Mouse (Mus musculus) kidney, adult 2 months (tissue): ENCODE measurements at regions not wholly inside any gene's neighbourhood (a gene's known extent, or its start where the extent isn't known, plus 50 kb on each side); places are given as distances from the start of the nearest gene placed in this dataset.

ENCODE experiments used
- DNase-seq: peaks from one replicate; pipeline ENCODE4 v3.0.0; 2021
- H3K27ac ChIP-seq: fragments of 200-500 bp; 2 replicates; pipeline ENCODE4 v1.5.1; 2012; ENCODE audit warnings: low read depth, low read length, control low read depth, inconsistent platforms; ENCODE audit not compliant: insufficient read depth
- H3K27me3 ChIP-seq: fragments of 200-500 bp; replicated peaks from 2 replicates; pipeline ENCODE4 v1.6.1; 2012; ENCODE audit warnings: mild to moderate bottlenecking, moderate library complexity, low read length, inconsistent platforms; ENCODE audit not compliant: control insufficient read depth, insufficient read depth
- H3K36me3 ChIP-seq: fragments of 200-500 bp; 2 replicates; pipeline ENCODE4 v1.6.1; 2012; ENCODE audit warnings: mild to moderate bottlenecking, moderate library complexity, low read length, inconsistent platforms; ENCODE audit not compliant: control insufficient read depth, insufficient read depth
- H3K4me1 ChIP-seq: fragments of 200-500 bp; 2 replicates; pipeline ENCODE4 v1.6.1; 2011; ENCODE audit warnings: low read length; ENCODE audit not compliant: control insufficient read depth, insufficient read depth
- H3K4me3 ChIP-seq: fragments of 200-500 bp; 2 replicates; pipeline ENCODE4 v1.5.1; 2011; ENCODE audit warnings: mild to moderate bottlenecking, low read depth, low read length, control low read depth; ENCODE audit not compliant: insufficient read depth
- CTCF ChIP-seq: fragments of 200-500 bp; conservative IDR thresholded peaks from 2 replicates; pipeline ENCODE4 v1.5.1; 2011; ENCODE audit warnings: low read depth, mild to moderate bottlenecking, control low read depth, low read length, moderate library complexity, mixed read lengths; ENCODE audit not compliant: insufficient read depth, insufficient read length
- POLR2A ChIP-seq: fragments of 200-500 bp; IDR thresholded peaks from one replicate; pipeline ENCODE4 v1.6.1; 2011; ENCODE audit warnings: low read depth, low read length, control low read depth
- WGBS: fragments of 180-500 bp; shearing (Covaris S2); methylation state at CpG from one replicate; pipeline ENCODE4 v1.1.7; 2018; 5-methylcytosine and 5-hydroxymethylcytosine counted together

DNA sequence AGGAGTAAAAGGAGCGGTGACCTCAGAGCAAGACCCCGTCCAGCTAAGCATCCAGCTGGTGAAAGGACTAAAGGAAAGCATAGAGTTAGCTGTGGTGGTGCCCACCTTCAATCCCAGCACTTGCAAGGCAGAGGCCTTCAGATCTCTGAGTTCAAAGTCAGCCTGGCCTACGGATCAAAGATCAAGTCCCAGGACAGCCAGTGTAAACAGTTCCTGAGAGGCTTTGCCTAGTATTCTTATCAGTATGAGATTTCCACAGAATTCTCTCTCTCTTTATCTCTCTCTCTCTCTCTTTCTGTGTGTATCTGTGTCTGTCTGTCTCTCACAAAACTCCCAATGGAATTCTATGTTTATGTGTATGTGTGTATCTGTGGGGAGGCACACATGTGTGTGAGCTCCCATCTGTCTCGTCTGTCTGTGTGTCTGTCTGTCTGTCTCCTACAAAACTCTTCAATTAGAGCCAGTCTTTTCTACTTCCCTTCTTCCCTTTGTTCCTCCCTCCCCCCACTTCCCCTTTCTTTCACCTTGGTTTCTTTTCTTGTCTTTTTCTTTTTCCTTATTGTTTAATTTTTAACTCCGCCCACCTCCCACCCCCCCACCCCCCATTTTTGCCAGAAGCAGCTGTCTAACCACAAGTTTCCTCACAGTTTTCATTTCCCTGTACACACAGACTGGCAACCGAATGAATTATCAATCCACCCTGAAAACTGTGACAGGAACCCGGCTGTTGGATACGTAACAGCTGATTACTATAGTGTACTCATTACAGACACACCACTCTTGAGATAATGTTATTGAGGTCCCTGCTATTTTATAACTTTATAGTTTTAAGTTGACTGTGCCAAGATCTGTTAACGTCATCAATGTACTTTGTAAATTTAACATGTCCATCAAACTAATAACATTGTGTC lies 67.3 kb upstream of the Fam3c start:
- TF ChIP-seq CTCF: no peak
- TF ChIP-seq POLR2A: no peak
- 85% methylated on average over 9 of the region's 9 CpGs for WGBS
- H3K27ac ChIP-seq: no peak overlapping the region
- peak; percentile 23 for DNase-seq
- no peak overlapping the region for H3K4me3 ChIP-seq
- H3K36me3 ChIP-seq: no peaks in the 10 kb centered on the region
- H3K27me3 ChIP-seq: no peaks in the 10 kb centered on the region
- H3K4me1 ChIP-seq: no peaks in the 10 kb centered on the region

DNA sequence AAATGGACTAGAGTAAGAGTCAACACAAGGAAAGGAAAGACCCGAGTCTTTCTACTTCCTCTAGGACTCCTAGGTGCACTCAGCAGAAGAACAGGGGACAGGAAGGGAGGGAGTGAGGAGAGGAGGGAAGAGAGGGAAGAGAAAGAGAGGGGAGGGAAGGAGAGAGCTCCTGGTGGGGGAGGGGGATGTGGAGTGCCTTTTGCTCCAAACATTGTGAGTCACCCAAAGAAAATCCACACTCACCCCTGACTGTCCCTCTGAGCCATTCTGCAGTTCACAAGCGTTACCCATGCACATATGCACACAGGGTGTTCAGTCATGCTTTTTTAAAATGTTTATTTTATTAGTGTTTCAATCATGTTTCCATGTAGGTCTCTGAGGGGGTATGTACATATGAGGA lies 65.5 kb upstream of the Fam3c start:
- no peak for TF ChIP-seq CTCF
- TF ChIP-seq POLR2A: no peak
- Histone ChIP-seq H3K27me3 (no peaks in the 10 kb centered on the region), H3K27ac (no peak overlapping the region), H3K4me3 (no peak overlapping the region), H3K4me1 (no peaks in the 10 kb centered on the region), H3K36me3 (no peaks in the 10 kb centered on the region)
- no peak for DNase-seq
- 74% methylated on average over 2 of the region's 2 CpGs for WGBS

DNA sequence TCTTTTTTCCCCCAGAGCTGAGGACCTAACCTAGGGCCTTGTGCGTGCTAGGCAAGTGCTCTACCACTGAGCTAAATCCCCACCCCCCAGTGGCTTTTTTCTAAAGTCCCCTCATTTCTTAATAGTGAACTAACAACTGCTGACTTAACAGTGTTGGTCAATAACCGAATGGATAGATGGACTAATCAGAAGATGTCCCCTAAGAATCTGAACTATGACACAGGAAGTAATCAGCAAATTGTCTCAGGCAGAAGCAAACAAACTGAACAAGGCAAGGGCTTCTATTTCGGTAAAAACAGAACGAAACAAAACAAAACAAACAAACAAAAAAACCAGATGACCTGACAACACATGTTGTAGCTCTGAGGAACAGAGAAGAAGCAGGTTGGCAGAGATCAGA lies 62.2 kb upstream of the Fam3c start:
- TF ChIP-seq CTCF (no peak), POLR2A (no peak)
- Histone ChIP-seq H3K27ac (no peak overlapping the region), H3K4me1 (no peaks in the 10 kb centered on the region), H3K4me3 (no peak overlapping the region), H3K27me3 (no peaks in the 10 kb centered on the region), H3K36me3 (no peaks in the 10 kb centered on the region)
- WGBS: 81% methylated on average over 4 of the region's 4 CpGs
- DNase-seq: no peak

GRCm38 (mm10) chr6:22417189-22417588 lies 61.1 kb upstream of the Fam3c start:
- WGBS: 28% methylated on average over 2 of the region's 2 CpGs
- Histone ChIP-seq H3K4me1 (no peaks in the 10 kb centered on the region), H3K4me3 (no peak overlapping the region), H3K36me3 (no peaks in the 10 kb centered on the region), H3K27ac (no peak overlapping the region), H3K27me3 (no peaks in the 10 kb centered on the region)
- DNase-seq: peak; percentile 74
- TF ChIP-seq CTCF (no peak), POLR2A (no peak)

- no peaks in the 10 kb centered on the region for H3K36me3 ChIP-seq
- H3K27me3 ChIP-seq: no peaks in the 10 kb centered on the region
- DNase-seq: no peak
- no peak for TF ChIP-seq CTCF
- TF ChIP-seq POLR2A: no peak
- WGBS: 80% methylated on average over 2 of the region's 2 CpGs
- H3K27ac ChIP-seq: no peak overlapping the region
- no peak overlapping the region for H3K4me3 ChIP-seq
- no peaks in the 10 kb centered on the region for H3K4me1 ChIP-seq
These were observed 55.8 kb upstream of the Fam3c start for GRCm38 (mm10) chr6:22411796-22412195.

GRCm38 (mm10) chr6:22408808-22409589 lies 53.0 kb upstream of the Fam3c start:
- Histone ChIP-seq H3K4me3 (no peak overlapping the region), H3K36me3 (no peaks in the 10 kb centered on the region), H3K27me3 (no peaks in the 10 kb centered on the region), H3K4me1 (no peaks in the 10 kb centered on the region), H3K27ac (no peak overlapping the region)
- TF ChIP-seq CTCF (no peak), POLR2A (no peak)
- no peak for DNase-seq
- WGBS: 48% methylated on average over 7 of the region's 7 CpGs
